Mouse (Mus musculus) hindbrain, embryonic 14.5 days (tissue): Measurements from ENCODE around the gene Olfr169. TPM values are rescaled to one million over a fixed set of nuclear protein-coding genes. Genes with fewer than 3 reads are reported as not detected.
"Not testable (repeated sequence)": the region's sequence is repeated elsewhere in the genome, so short reads cannot be mapped to it uniquely, and the experiment has no call there.

Experiments used
- ATAC-seq: fragments of 200-750 bp; cut with Nextera tagmentation; 2 replicates; pipeline ENCODE4 v1.8.0; 2017; ENCODE audit warnings: moderate number of reproducible peaks, mild to moderate bottlenecking, moderate TSS enrichment, moderate library complexity; ENCODE audit not compliant: low FRiP score
- DNase-seq: peaks from one replicate; pipeline ENCODE4 v3.0.0-alpha.2; 2015; ENCODE audit warnings: low spot score
- H3K27ac ChIP-seq: fragments of 300-500 bp; sonication (generic); 2 replicates; pipeline ENCODE4 v1.5.1; 2014; ENCODE audit warnings: mild to moderate bottlenecking, moderate library complexity
- H3K27me3 ChIP-seq: fragments of 300-500 bp; sonication (generic); 2 replicates; pipeline ENCODE4 v1.6.1; 2014; ENCODE audit warnings: mild to moderate bottlenecking, low read length, mixed read lengths; ENCODE audit not compliant: control insufficient read depth, insufficient read depth
- H3K36me3 ChIP-seq: fragments of 300-500 bp; sonication (generic); replicated peaks from 2 replicates; pipeline ENCODE4 v1.6.1; 2014; ENCODE audit not compliant: control insufficient read depth, insufficient read depth
- H3K4me1 ChIP-seq: fragments of 300-500 bp; sonication (generic); replicated peaks from 2 replicates; pipeline ENCODE4 v1.6.1; 2014; ENCODE audit warnings: antibody characterized with exemption, low read length, mixed read lengths; ENCODE audit not compliant: control insufficient read depth, insufficient read depth
- H3K4me2 ChIP-seq: fragments of 300-500 bp; sonication (generic); replicated peaks from 2 replicates; pipeline ENCODE4 v1.6.1; 2014; ENCODE audit warnings: mild to moderate bottlenecking, moderate library complexity
- H3K4me3 ChIP-seq: fragments of 300-500 bp; sonication (generic); replicated peaks from 2 replicates; pipeline ENCODE4 v1.5.1; 2014; ENCODE audit warnings: mild to moderate bottlenecking, low read length
- H3K9ac ChIP-seq: fragments of 300-500 bp; sonication (generic); 2 replicates; pipeline ENCODE4 v1.6.1; 2014
- H3K9me3 ChIP-seq: fragments of 300-500 bp; sonication (generic); 2 replicates; pipeline ENCODE4 v1.6.1; 2016; ENCODE audit warnings: low read length; ENCODE audit not compliant: control insufficient read depth
- WGBS: fragments of 180-500 bp; shearing (Covaris S2); extraction: QIAGEN DNeasy Blood & Tissue Kit; methylation state at CpG from one replicate; pipeline ENCODE4 v1.1.7; 2014; 5-methylcytosine and 5-hydroxymethylcytosine counted together
- polyA plus RNA-seq: library from polyadenylated mRNA; unstranded; fragments of >200 nt; fragmentation: Nextera tagmentation; extraction: Ambion mirVana; gene quantifications from 2 replicates; pipeline ENCODE4 v1.2.1, GENCODE M21; 2014

Gene Olfr169
- polyA plus RNA-seq = not detected in 2 replicates

DNA sequence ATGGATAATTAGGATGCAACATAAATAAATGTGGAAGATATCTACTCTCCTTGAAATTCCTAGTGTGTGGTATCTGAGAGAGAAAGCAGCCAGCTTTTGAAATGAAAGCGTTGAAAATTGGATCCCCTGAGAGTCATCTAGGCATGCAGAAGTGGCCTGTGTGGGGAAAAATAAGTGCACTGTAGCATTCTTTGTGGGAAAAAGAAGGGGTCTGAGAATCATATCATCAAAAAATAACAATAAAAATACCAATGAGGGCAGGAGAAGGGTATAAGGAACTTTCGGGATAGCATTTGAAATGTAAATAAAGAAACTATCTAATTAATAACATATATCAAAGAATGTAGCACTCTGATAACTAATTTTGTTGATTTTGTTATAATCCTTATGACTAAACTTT, at the start of gene Olfr169:
Gene Olfr169 (minus strand): TSS at position 101 of the 400 bp plus-strand sequence.
- 91% methylated on average over 2 of the region's 2 CpGs for WGBS
- H3K4me3 ChIP-seq, DNase-seq, H3K27me3 ChIP-seq, ATAC-seq, H3K9me3 ChIP-seq, H3K4me1 ChIP-seq, H3K9ac ChIP-seq, H3K27ac ChIP-seq, H3K36me3 ChIP-seq, H3K4me2 ChIP-seq: not testable (repeated sequence)

DNA sequence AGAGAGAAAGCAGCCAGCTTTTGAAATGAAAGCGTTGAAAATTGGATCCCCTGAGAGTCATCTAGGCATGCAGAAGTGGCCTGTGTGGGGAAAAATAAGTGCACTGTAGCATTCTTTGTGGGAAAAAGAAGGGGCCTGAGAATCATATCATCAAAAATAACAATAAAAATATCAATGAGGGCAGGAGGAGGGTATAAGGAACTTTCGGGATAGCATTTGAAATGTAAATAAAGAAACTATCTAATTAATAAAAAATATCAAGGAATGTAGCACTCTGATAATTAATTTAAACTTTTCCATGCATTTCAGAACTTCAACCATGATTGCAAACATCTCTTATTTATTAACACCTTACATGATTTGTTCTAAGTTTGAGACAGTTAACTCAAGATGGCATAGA, 40.2 kb upstream of the Olfr169 start, which contains the start of gene Olfr170:
Gene Olfr170 (minus strand): TSS at position 101 of the 400 bp plus-strand sequence.
- DNase-seq, H3K9me3 ChIP-seq, H3K4me2 ChIP-seq, H3K27ac ChIP-seq, ATAC-seq, H3K36me3 ChIP-seq, H3K9ac ChIP-seq, H3K4me3 ChIP-seq, H3K4me1 ChIP-seq, H3K27me3 ChIP-seq: not testable (repeated sequence)
- WGBS = 94% methylated on average over 2 of the region's 2 CpGs

DNA sequence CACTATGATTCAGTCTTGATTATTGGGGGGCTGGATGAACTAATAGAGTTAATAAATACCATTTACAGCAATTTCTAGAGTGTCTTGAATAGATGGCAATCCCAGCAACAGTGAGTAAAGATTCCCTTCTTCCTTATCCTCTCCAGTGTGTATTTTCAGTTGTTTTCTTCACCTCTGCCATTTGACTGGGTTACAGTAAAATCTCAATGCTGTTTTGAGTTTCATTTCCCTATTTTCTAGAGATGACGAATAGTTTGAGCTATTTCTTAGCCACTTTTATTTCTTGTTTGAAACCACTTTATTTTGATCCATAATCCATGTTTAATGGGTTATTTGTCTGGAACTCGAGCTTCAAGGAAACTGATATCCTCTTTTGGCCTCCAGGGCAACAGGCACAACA, 31.6 kb upstream of the Olfr169 start:
- Histone ChIP-seq H3K9ac (no peak overlapping the region), H3K4me1 (no peaks in the 10 kb centered on the region), H3K27ac (no peak overlapping the region), H3K4me3 (no peak overlapping the region), H3K9me3 (no peaks in the 10 kb centered on the region), H3K36me3 (no peaks in the 10 kb centered on the region), H3K4me2 (no peak overlapping the region), H3K27me3 (no peaks in the 10 kb centered on the region)
- 71% methylated on average over 2 of the region's 2 CpGs for WGBS
- no peak for ATAC-seq
- DNase-seq = no peak

DNA sequence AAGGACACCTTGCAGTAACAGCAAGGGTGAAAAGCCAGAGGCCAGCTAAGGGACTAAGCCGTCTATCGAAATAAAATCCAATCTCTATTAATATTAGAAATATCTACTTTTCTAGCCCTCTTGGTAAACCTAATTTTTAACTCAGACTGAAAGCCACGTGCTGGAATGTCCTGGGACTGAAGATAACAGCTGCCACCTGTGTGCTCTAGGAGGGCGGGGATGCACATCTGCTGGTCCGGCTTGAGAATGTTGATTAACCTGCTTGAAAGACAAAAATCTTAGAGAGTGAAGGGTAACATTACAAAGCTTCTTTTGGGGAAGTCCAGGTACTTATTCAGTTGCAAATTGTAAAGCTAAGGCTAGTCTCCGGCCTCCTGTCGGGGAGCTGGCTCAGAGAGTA, 18.2 kb downstream of the Olfr169 start:
- not testable (repeated sequence) for DNase-seq, H3K9ac ChIP-seq
- 87% methylated on average over 7 of the region's 7 CpGs for WGBS

DNA sequence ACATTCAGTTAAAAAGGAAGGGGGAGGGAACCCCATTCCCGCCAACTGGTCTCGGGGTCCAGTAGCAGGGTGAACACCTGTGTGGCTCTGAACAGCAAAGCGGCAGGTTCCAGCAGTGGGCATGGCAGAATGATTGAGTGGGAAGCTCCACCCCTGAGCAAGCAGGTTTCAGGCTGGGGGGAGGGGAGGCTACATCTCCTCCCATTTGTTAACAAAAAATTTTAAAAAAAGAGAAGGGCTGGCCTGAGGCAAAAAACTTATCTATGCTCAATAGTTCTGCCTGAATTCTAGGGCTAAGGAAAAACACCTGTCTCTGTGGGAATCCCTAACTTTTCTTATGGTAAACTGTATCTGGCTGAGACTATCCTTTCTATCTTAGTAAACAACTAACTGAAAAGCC, 19.4 kb downstream of the Olfr169 start:
- DNase-seq, H3K27me3 ChIP-seq, H3K36me3 ChIP-seq, H3K4me2 ChIP-seq, H3K27ac ChIP-seq, ATAC-seq, H3K9me3 ChIP-seq, H3K4me1 ChIP-seq, H3K9ac ChIP-seq, H3K4me3 ChIP-seq: not testable (repeated sequence)
- WGBS = 97% methylated on average over 3 of the region's 3 CpGs

More for the DNA sequence above, 18.2 kb downstream of the Olfr169 start:
- H3K4me2 ChIP-seq, H3K27ac ChIP-seq, H3K9me3 ChIP-seq, H3K4me3 ChIP-seq, H3K27me3 ChIP-seq, H3K36me3 ChIP-seq, ATAC-seq, H3K4me1 ChIP-seq: not testable (repeated sequence)

DNA sequence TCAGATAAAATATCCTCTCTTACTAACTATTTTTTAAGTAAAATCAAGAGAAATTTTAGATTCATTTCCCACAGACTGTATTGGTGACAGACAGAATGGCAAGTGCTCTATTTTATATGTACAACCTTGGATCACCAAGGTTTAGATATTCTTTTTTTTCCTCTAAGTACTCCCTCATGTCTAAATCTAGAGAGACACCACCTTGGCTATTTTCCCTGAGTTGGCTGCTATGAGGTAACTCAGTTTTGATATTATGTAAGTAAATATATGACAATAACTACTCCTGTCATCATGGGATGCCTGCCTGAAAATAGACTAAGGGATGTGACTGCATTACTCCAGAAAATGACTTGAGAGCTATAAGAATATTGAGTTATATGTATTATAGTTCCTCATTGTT, 36.2 kb downstream of the Olfr169 start, which contains the start of gene Olfr168:
Gene Olfr168 (minus strand): TSS at position 101 of the 400 bp plus-strand sequence.
- Histone ChIP-seq H3K4me2 (no peak within 1 kb of the TSS), H3K4me1 (no peaks in the 10 kb centered on the region), H3K4me3 (no peak within 1 kb of the TSS), H3K9me3 (no peaks in the 10 kb centered on the region), H3K27me3 (no peaks in the 10 kb centered on the region), H3K27ac (no peak within 1 kb of the TSS), H3K9ac (no peak within 1 kb of the TSS), H3K36me3 (no peaks in the 10 kb centered on the region)
- ATAC-seq = no peak
- DNase-seq = no peak

DNA sequence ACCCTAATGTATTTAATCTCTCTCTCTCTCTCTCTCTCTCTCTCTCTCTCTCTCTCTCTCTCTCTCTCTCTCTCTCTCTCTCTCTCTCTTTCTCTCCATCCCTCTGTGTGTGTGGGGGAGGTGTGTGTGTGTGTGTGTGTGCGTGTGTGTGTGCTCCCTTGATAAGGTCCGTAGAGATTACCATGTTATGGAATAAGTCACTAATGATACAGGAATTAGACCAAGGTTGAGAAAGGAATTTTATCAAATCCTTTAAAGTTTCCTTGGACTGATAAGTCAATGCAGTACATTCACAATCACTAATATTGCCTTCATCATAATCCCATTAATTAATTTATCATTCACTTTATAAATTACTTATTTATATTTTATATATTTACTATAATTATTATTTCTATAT, 49.4 kb downstream of the Olfr169 start, which contains the start of gene Olfr167:
Gene Olfr167 (minus strand): TSS at position 101 of the 400 bp plus-strand sequence.
- Histone ChIP-seq H3K27ac (no peak within 1 kb of the TSS), H3K4me2 (no peak within 1 kb of the TSS), H3K9ac (no peak within 1 kb of the TSS), H3K36me3 (no peaks in the 10 kb centered on the region), H3K4me1 (no peaks in the 10 kb centered on the region), H3K9me3 (peaks cover 3% of the 10 kb centered on the region; the same call in 1 of the 2 replicates), H3K4me3 (no peak within 1 kb of the TSS), H3K27me3 (no peaks in the 10 kb centered on the region)
- WGBS = 87% methylated on average over 2 of the region's 2 CpGs
- DNase-seq = no peak
- ATAC-seq = no peak

Other genes with a start within 250 kb of the Olfr169 start
- gene Olfr165, start 148.7 kb downstream of the Olfr169 start, polyA plus RNA-seq = not detected in 2 replicates
- not detected in 2 replicates for gene Olfr166, start 88.1 kb downstream of the Olfr169 start, polyA plus RNA-seq
- gene Olfr167, start 49.5 kb downstream of the Olfr169 start, polyA plus RNA-seq = not detected in 2 replicates
- gene Olfr168, start 36.3 kb downstream of the Olfr169 start, polyA plus RNA-seq = not detected in 2 replicates
- gene Olfr170, start 40.1 kb upstream of the Olfr169 start, polyA plus RNA-seq = not detected in 2 replicates
- gene Olfr171, start 58.1 kb upstream of the Olfr169 start, polyA plus RNA-seq = not detected in 2 replicates
- not detected in 2 replicates for gene Lamp3, start 134.6 kb upstream of the Olfr169 start, polyA plus RNA-seq
- gene B3gnt5, start 188.4 kb upstream of the Olfr169 start, polyA plus RNA-seq = 47.4 and 51.3 TPM in 2 replicates